Mouse (Mus musculus) hindbrain, embryonic 12.5 days (tissue): Measurements from ENCODE around the gene Olfr368. TPM values are rescaled to one million over a fixed set of nuclear protein-coding genes. Genes with fewer than 3 reads are reported as not detected.

Source experiments
- polyA plus RNA-seq: library from polyadenylated mRNA; unstranded; fragments of >200 nt; fragmentation: Nextera tagmentation; extraction: Ambion mirVana; gene quantifications from 2 replicates; pipeline ENCODE4 v1.2.1, GENCODE M21; 2016

The Olfr368 gene
- polyA plus RNA-seq, 1 experiment from 2014 or later: not detected

Other genes with a start within 250 kb of the Olfr368 start
- gene Olfr361, start 237.2 kb upstream of the Olfr368 start, polyA plus RNA-seq: not detected in 2 replicates
- not detected in 2 replicates for gene Olfr362, start 208.6 kb upstream of the Olfr368 start, polyA plus RNA-seq
- not detected in 2 replicates for gene Olfr364-ps1, start 187.2 kb upstream of the Olfr368 start, polyA plus RNA-seq
- gene Olfr365, start 138.3 kb upstream of the Olfr368 start, polyA plus RNA-seq: not detected in 2 replicates
- gene Olfr366, start 114.9 kb upstream of the Olfr368 start, polyA plus RNA-seq: not detected in 2 replicates
- gene Pdcl, start 32.8 kb downstream of the Olfr368 start, polyA plus RNA-seq: 73.3 and 81.1 TPM in 2 replicates
- gene Rc3h2, start 96.4 kb downstream of the Olfr368 start, polyA plus RNA-seq: 34.2 and 35.0 TPM in 2 replicates
- gene Zbtb26, start 116.6 kb downstream of the Olfr368 start, polyA plus RNA-seq: 12.1 and 12.2 TPM in 2 replicates
- gene Zbtb6, start 116.7 kb downstream of the Olfr368 start, polyA plus RNA-seq: 11.0 and 11.8 TPM in 2 replicates
- gene Rabgap1, start 116.8 kb downstream of the Olfr368 start, polyA plus RNA-seq: 66.8 and 70.0 TPM in 2 replicates
- 5.7 and 6.1 TPM in 2 replicates for gene Gpr21, start 189.8 kb downstream of the Olfr368 start, polyA plus RNA-seq